ENCODE assay signal across 12 mouse cellular contexts in the genomic region with DNA sequence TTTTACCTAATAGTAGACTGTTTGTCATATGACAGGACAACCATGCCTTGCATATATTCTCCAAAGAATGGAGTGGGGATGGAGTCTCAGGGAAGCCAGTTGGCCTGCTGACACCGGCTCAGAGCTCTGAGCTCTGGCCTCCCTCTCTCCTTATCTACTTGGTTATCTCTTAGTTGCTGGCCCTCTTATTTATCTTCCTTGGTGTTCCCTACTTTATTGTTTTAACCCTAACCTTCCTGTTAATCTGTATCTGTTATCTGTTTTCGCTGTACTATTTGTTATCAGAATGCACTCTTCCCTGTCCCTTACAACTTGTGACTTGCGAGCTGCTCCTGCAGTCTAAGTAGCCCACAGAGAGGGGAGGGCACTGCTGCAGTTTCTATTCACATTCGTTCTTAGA.
"Had no signal": no experiment of that assay in that cellular context is flagged by ENCODE, and none has a peak within 500 bp of the region (broad histone marks: within the 10 kb centered on the region; RNA-seq: fewer than 3 reads in every experiment).

No protein-coding gene starts in this region.

- H3K4me1 ChIP-seq: midbrain, embryonic 13.5 days had no signal

- H3K4me3 ChIP-seq: layer of hippocampus, adult 2 months; midbrain, embryonic 13.5 days had no signal

- DNase-seq: kidney, adult 18-20 months; kidney, postnatal 10 days; kidney, postnatal 4 days; left cerebral cortex, postnatal 4 days; lung, adult 18-20 months; lung, postnatal 36 days; right cerebral cortex, adult 18-20 months; right cerebral cortex, postnatal 25 days; spleen, adult 18-20 months; thymus, adult 18-20 months had no signal

- H3K9me3 ChIP-seq: midbrain, embryonic 13.5 days had no signal

- H3K27ac ChIP-seq: layer of hippocampus, adult 2 months; midbrain, embryonic 13.5 days had no signal

- H3K36me3 ChIP-seq: midbrain, embryonic 13.5 days had no signal

- H3K9ac ChIP-seq: midbrain, embryonic 13.5 days had no signal

- H3K4me2 ChIP-seq: midbrain, embryonic 13.5 days had no signal

- H3K27me3 ChIP-seq: midbrain, embryonic 13.5 days had no signal
